Comparison of ENCODE assay signal across 29 mouse cellular contexts in the genomic region with DNA sequence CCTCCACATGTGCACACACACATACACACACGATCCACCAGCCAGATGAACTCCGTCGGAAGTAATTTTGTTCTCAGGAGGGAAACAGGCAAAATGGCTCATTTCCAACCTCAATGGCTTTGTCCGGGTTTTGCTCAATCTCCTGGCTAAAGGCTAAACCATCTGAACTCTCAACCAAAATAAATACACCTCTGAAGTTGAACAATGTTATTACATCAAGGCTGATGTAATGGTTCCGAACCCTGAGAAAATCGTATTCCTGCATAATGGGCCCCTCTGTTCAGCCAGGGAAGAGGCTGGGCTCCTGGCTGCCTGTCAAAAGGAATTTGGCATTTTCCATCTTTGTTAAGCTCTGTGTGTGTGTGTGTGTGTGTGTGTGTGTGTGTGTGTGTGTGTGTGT. TPM values are rescaled to one million over a fixed set of nuclear protein-coding genes. Genes with fewer than 3 reads are reported as not detected.
"Had no signal": no experiment of that assay in that cellular context is flagged by ENCODE, and none has a peak within 500 bp of the region (broad histone marks: within the 10 kb centered on the region; RNA-seq: fewer than 3 reads in every experiment).

No protein-coding gene starts in this region.

- H3K4me3 ChIP-seq: embryonic facial prominence, embryonic 10.5 days; embryonic facial prominence, embryonic 12.5 days; embryonic facial prominence, embryonic 13.5 days; embryonic facial prominence, embryonic 15.5 days; erythroblast, embryonic 14.5 days; forebrain, embryonic 10.5 days; forebrain, embryonic 12.5 days; forebrain, embryonic 13.5 days; forebrain, embryonic 15.5 days; gastrocnemius, adult 2 months; heart, adult 2 months had no signal

- H3K4me1 ChIP-seq: embryonic facial prominence, embryonic 10.5 days; embryonic facial prominence, embryonic 12.5 days; embryonic facial prominence, embryonic 13.5 days; embryonic facial prominence, embryonic 15.5 days; forebrain, embryonic 10.5 days; forebrain, embryonic 12.5 days; forebrain, embryonic 13.5 days; forebrain, embryonic 15.5 days had no signal

- H3K4me2 ChIP-seq: embryonic facial prominence, embryonic 12.5 days; embryonic facial prominence, embryonic 13.5 days; embryonic facial prominence, embryonic 15.5 days; forebrain, embryonic 12.5 days; forebrain, embryonic 13.5 days; forebrain, embryonic 15.5 days had no signal

- H3K36me3 ChIP-seq: embryonic facial prominence, embryonic 10.5 days; embryonic facial prominence, embryonic 12.5 days; embryonic facial prominence, embryonic 13.5 days; embryonic facial prominence, embryonic 15.5 days; forebrain, embryonic 10.5 days; forebrain, embryonic 12.5 days; forebrain, embryonic 15.5 days had no signal

- DNase-seq: cerebellum, adult 2 months; cerebellum, adult 8-10 months; cerebellum, adult 9-10 months; cerebellum, adult 9-11 months; cerebellum, postnatal 10 days; cerebellum, postnatal 14 days; cerebellum, postnatal 25 days; cerebellum, postnatal 36 days; embryo, embryonic 11 days; forebrain, postnatal 0 days; gastrocnemius, adult 2 months; gastrocnemius, postnatal 10 days; gastrocnemius, postnatal 14 days; gastrocnemius, postnatal 25 days; gastrocnemius, postnatal 36 days; heart, adult 11 months; heart, adult 18-20 months; heart, adult 2 months had no signal

- H3K27me3 ChIP-seq: embryonic facial prominence, embryonic 12.5 days; embryonic facial prominence, embryonic 13.5 days; embryonic facial prominence, embryonic 15.5 days; forebrain, embryonic 12.5 days; forebrain, embryonic 13.5 days; forebrain, embryonic 15.5 days had no signal

- H3K27ac ChIP-seq: embryonic facial prominence, embryonic 10.5 days; embryonic facial prominence, embryonic 12.5 days; embryonic facial prominence, embryonic 13.5 days; embryonic facial prominence, embryonic 15.5 days; forebrain, embryonic 10.5 days; forebrain, embryonic 12.5 days; forebrain, embryonic 13.5 days; forebrain, embryonic 15.5 days; gastrocnemius, adult 2 months; heart, adult 2 months had no signal

- H3K9me3 ChIP-seq: embryonic facial prominence, embryonic 10.5 days; embryonic facial prominence, embryonic 12.5 days; embryonic facial prominence, embryonic 13.5 days; embryonic facial prominence, embryonic 15.5 days; forebrain, embryonic 10.5 days; forebrain, embryonic 12.5 days; forebrain, embryonic 13.5 days; forebrain, embryonic 15.5 days had no signal

- H3K9ac ChIP-seq: embryonic facial prominence, embryonic 12.5 days; embryonic facial prominence, embryonic 13.5 days; embryonic facial prominence, embryonic 15.5 days; forebrain, embryonic 12.5 days; forebrain, embryonic 13.5 days; forebrain, embryonic 15.5 days; forebrain, postnatal 0 days had no signal

- ATAC-seq: forebrain, embryonic 15.5 days; forebrain, postnatal 0 days had no signal

RNA-seq across cellular contexts. Expression of a gene that starts 15.4 kb away (rescaled TPM):
- total RNA-seq: common myeloid progenitor, adult 5-6 weeks; granulocyte monocyte progenitor cell, adult 5-6 weeks had no signal
